Mouse (Mus musculus) bone marrow, adult 2 months (tissue): ENCODE data around the gene Ccdc14.

Experiments used
- CTCF ChIP-seq: fragments of 200-500 bp; IDR thresholded peaks from 2 replicates; pipeline ENCODE4 v1.5.1; 2011; ENCODE audit warnings: low read length, control low read depth; ENCODE audit not compliant: control insufficient read depth, insufficient read depth
- POLR2A ChIP-seq: fragments of 200-500 bp; IDR thresholded peaks from 2 replicates; pipeline ENCODE4 v1.6.1; 2011; ENCODE audit warnings: low read depth, mild to moderate bottlenecking, control low read depth, low read length, borderline replicate concordance; ENCODE audit not compliant: control insufficient read depth

DNA sequence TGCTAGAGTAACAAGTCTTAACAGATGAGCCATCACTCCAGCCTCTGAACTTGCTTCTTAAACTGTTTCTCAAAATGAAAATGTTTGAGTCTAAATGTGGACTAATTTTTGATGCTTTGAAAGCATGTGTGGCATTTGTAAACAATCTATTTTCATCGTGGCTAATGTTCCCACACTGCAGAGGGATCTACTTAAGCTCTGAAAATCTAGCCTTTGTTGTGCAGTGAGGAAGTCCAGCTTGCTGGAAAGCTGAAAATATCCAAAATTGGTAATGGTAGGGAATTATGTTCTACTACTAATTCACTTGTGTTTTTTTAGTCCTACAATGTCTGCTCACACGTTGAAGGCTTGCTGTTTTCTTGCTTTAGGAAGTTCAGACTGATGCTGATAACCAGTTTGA is 15.6 kb downstream of the Ccdc14 start:
- TF ChIP-seq POLR2A (no peak), CTCF (no peak)
